Mouse (Mus musculus): Measurements from ENCODE around the gene Tmem178b.

DNA sequence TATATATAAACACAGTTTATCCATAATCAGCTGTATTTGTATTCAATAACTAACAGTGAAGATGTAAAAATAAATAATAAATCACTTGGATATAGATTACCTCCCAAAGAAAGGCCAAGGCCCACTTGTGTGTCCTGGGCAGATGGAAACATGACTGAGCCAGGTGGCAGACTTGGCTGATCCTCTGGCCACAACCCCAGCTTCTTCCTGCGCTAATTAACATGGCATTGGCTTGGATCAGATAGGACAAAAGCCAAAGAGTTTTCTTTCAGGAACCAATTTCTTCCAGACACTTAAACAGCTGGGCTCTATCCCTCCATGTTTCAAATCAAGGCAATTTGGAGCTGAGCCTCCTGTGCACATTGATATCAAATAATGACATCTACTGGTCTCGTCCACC is 355.9 kb downstream of the Tmem178b start:
- TF ChIP-seq CTCF (IDR thresholded peaks at IDR 0.05; ENCODE audit: insufficient read depth, low read depth, low read length), result no peak
- no peak for TF ChIP-seq POLR2A (IDR thresholded peaks at IDR 0.05; ENCODE audit: insufficient read depth, low read depth, low read length)

Measured in olfactory bulb, adult 2 months (tissue).